Mouse (Mus musculus) liver, postnatal 0 days (tissue): ENCODE results near the gene A030003K21Rik. TPM values are rescaled to one million over a fixed set of nuclear protein-coding genes. Genes with fewer than 3 reads are reported as not detected.
"Not testable (repeated sequence)": the region's sequence is repeated elsewhere in the genome, so short reads cannot be mapped to it uniquely, and the experiment has no call there.

Source experiments
- ATAC-seq: fragments of 200-750 bp; cut with Nextera tagmentation; 2 replicates; pipeline ENCODE4 v1.8.0; 2017; ENCODE audit warnings: mild to moderate bottlenecking, moderate library complexity
- DNase-seq: peaks from one replicate; pipeline ENCODE4 v3.0.0-alpha.2; 2016
- H3K27ac ChIP-seq: fragments of 300-500 bp; sonication (generic); 2 replicates; pipeline ENCODE4 v1.5.1; 2014; ENCODE audit warnings: antibody characterized with exemption, moderate library complexity, mild to moderate bottlenecking, low read depth
- H3K27me3 ChIP-seq: fragments of 300-500 bp; sonication (generic); 2 replicates; pipeline ENCODE4 v1.6.1; 2014; ENCODE audit warnings: low read length, control low read depth, mixed read lengths; ENCODE audit not compliant: insufficient read depth
- H3K36me3 ChIP-seq: fragments of 300-500 bp; sonication (generic); replicated peaks from 2 replicates; pipeline ENCODE4 v1.6.1; 2014; ENCODE audit warnings: mild to moderate bottlenecking, control low read depth, low read length, moderate library complexity, mixed read lengths; ENCODE audit not compliant: insufficient read depth
- H3K4me1 ChIP-seq: fragments of 300-500 bp; sonication (generic); 2 replicates; pipeline ENCODE4 v1.6.1; 2014; ENCODE audit warnings: antibody characterized with exemption, mild to moderate bottlenecking, control low read depth; ENCODE audit not compliant: insufficient read depth
- H3K4me2 ChIP-seq: fragments of 300-500 bp; sonication (generic); 2 replicates; pipeline ENCODE4 v1.6.1; 2014; ENCODE audit warnings: low read depth, mild to moderate bottlenecking, low read length, moderate library complexity, mixed read lengths
- H3K4me3 ChIP-seq: fragments of 300-500 bp; sonication (generic); 2 replicates; pipeline ENCODE4 v1.5.1; 2014; ENCODE audit warnings: low read depth, low read length
- H3K9ac ChIP-seq: fragments of 300-500 bp; sonication (generic); replicated peaks from 2 replicates; pipeline ENCODE4 v1.6.1; 2014; ENCODE audit warnings: mild to moderate bottlenecking, moderate library complexity
- H3K9me3 ChIP-seq: fragments of 300-500 bp; sonication (generic); 2 replicates; pipeline ENCODE4 v1.6.1; 2016; ENCODE audit warnings: mild to moderate bottlenecking, control low read depth, low read length, mixed read lengths
- CTCF ChIP-seq: sonication (generic); IDR thresholded peaks from 2 replicates; pipeline ENCODE4 v1.5.1; 2016; ENCODE audit warnings: antibody characterized with exemption, low read depth
- EP300 ChIP-seq: IDR thresholded peaks from 2 replicates; pipeline ENCODE4 v1.6.1; 2016; ENCODE audit warnings: antibody characterized with exemption, low read depth, mild to moderate bottlenecking
- WGBS: fragments of 180-500 bp; shearing (Covaris S2); extraction: QIAGEN DNeasy Blood & Tissue Kit; methylation state at CpG from one replicate; pipeline ENCODE4 v1.1.7; 2014; ENCODE audit not compliant: insufficient replicate concordance; 5-methylcytosine and 5-hydroxymethylcytosine counted together
- polyA plus RNA-seq: library from polyadenylated mRNA; unstranded; fragments of >200 nt; fragmentation: Nextera tagmentation; extraction: Ambion mirVana; gene quantifications from 2 replicates; pipeline ENCODE4 v1.2.1, GENCODE M21; 2015

The A030003K21Rik gene
- polyA plus RNA-seq, 1 experiment from 2014 or later = not detected

- no peak for TF ChIP-seq EP300
- TF ChIP-seq CTCF = no peak
- Histone ChIP-seq H3K27me3 (no peaks in the 10 kb centered on the region), H3K9me3 (no peaks in the 10 kb centered on the region), H3K36me3 (no peaks in the 10 kb centered on the region), H3K27ac (no peak within 1 kb of the TSS), H3K9ac (no peak within 1 kb of the TSS), H3K4me3 (no peak within 1 kb of the TSS), H3K4me1 (no peaks in the 10 kb centered on the region), H3K4me2 (no peak within 1 kb of the TSS)
- DNase-seq (no peak), ATAC-seq (0 out of 2 replicates have a peak, but pooled peaks have one; percentile 19)
- WGBS = 82% methylated on average over 6 of the region's 6 CpGs
Observed at GRCm38 (mm10) chr1:82924650-82925049, 18.5 kb downstream of the A030003K21Rik start, which contains the start of gene A030014E15Rik. TSS of gene A030014E15Rik (plus strand) at chr1:82924917.

- not testable (repeated sequence) for H3K27me3 ChIP-seq, DNase-seq, H3K4me3 ChIP-seq, H3K27ac ChIP-seq, H3K4me2 ChIP-seq, ATAC-seq, H3K9me3 ChIP-seq, H3K4me1 ChIP-seq, H3K36me3 ChIP-seq, H3K9ac ChIP-seq
- WGBS = 73% methylated on average over 5 of the region's 5 CpGs
Observed at GRCm38 (mm10) chr1:82913434-82913833, 29.8 kb downstream of the A030003K21Rik start.

- Histone ChIP-seq H3K27me3 (no peaks in the 10 kb centered on the region), H3K9me3 (no peaks in the 10 kb centered on the region), H3K36me3 (no peaks in the 10 kb centered on the region), H3K4me2 (no peak within 1 kb of the TSS), H3K4me1 (no peaks in the 10 kb centered on the region), H3K4me3 (no peak within 1 kb of the TSS), H3K9ac (no peak within 1 kb of the TSS), H3K27ac (no peak within 1 kb of the TSS)
- peak; percentile 46 for TF ChIP-seq CTCF
- TF ChIP-seq EP300 = no peak
- DNase-seq (no peak), ATAC-seq (no peak)
- 83% methylated on average over 3 of the region's 3 CpGs for WGBS
Observed at GRCm38 (mm10) chr1:82913025-82913424, 30.2 kb downstream of the A030003K21Rik start, which contains the start of gene A030005L19Rik. TSS of gene A030005L19Rik (plus strand) at chr1:82913325.

GRCm38 (mm10) chr1:82905886-82906285 is 37.3 kb downstream of the A030003K21Rik start:
- peaks cover 14% of the 10 kb centered on the region for H3K36me3 ChIP-seq
- 90% methylated on average over 3 of the region's 3 CpGs for WGBS
- H3K4me1 ChIP-seq = no peaks in the 10 kb centered on the region
- H3K27me3 ChIP-seq = no peaks in the 10 kb centered on the region
- H3K27ac ChIP-seq = no peak overlapping the region
- H3K4me3 ChIP-seq = no peak overlapping the region
- H3K9me3 ChIP-seq = no peaks in the 10 kb centered on the region
- no peak for DNase-seq
- H3K4me2 ChIP-seq = no peak overlapping the region
- no peak for ATAC-seq
- H3K9ac ChIP-seq = no peak overlapping the region
- TF ChIP-seq EP300 = no peak
- no peak for TF ChIP-seq CTCF

- Histone ChIP-seq H3K9ac (no peak overlapping the region), H3K4me2 (no peak overlapping the region), H3K9me3 (no peaks in the 10 kb centered on the region), H3K4me1 (no peaks in the 10 kb centered on the region), H3K4me3 (no peak overlapping the region), H3K27ac (no peak overlapping the region), H3K27me3 (no peaks in the 10 kb centered on the region), H3K36me3 (peaks cover 46% of the 10 kb centered on the region)
- ATAC-seq (no peak), DNase-seq (no peak)
- WGBS = 86% methylated on average over 3 of the region's 3 CpGs
- TF ChIP-seq EP300 (no peak), CTCF (no peak)
Observed at GRCm38 (mm10) chr1:82901201-82901600, 42.0 kb downstream of the A030003K21Rik start.

- peaks cover 47% of the 10 kb centered on the region for H3K36me3 ChIP-seq
Observed at GRCm38 (mm10) chr1:82900567-82900966, 42.6 kb downstream of the A030003K21Rik start.

GRCm38 (mm10) chr1:82893269-82893668 is 49.9 kb downstream of the A030003K21Rik start:
- DNase-seq = no peak
- Histone ChIP-seq H3K4me3 (no peak overlapping the region), H3K4me1 (no peaks in the 10 kb centered on the region), H3K27ac (no peak overlapping the region), H3K9ac (no peak overlapping the region), H3K27me3 (no peaks in the 10 kb centered on the region), H3K36me3 (peaks cover 59% of the 10 kb centered on the region), H3K4me2 (no peak overlapping the region), H3K9me3 (no peaks in the 10 kb centered on the region)
- WGBS = 93% methylated on average over 7 of the region's 7 CpGs
- no peak for ATAC-seq
- TF ChIP-seq EP300 (no peak), CTCF (no peak)

More at GRCm38 (mm10) chr1:82900567-82900966, 42.6 kb downstream of the A030003K21Rik start:
- H3K4me3 ChIP-seq = no peak overlapping the region
- H3K9ac ChIP-seq = no peak overlapping the region
- H3K4me1 ChIP-seq = no peaks in the 10 kb centered on the region
- ATAC-seq (no peak), DNase-seq (no peak)
- TF ChIP-seq EP300 (no peak), CTCF (no peak)
- H3K9me3 ChIP-seq = no peaks in the 10 kb centered on the region
- no peak overlapping the region for H3K27ac ChIP-seq
- H3K27me3 ChIP-seq = no peaks in the 10 kb centered on the region
- WGBS = 87% methylated on average over 1 of the region's 1 CpGs
- no peak overlapping the region for H3K4me2 ChIP-seq

Other genes starting within 250 kb of the A030003K21Rik start
- 125 and 130 TPM in 2 replicates for gene Mff, start 218.5 kb downstream of the A030003K21Rik start, polyA plus RNA-seq
- not detected in 2 replicates for gene Tm4sf20, start 174.9 kb downstream of the A030003K21Rik start, polyA plus RNA-seq
- not detected in 2 replicates for gene Gm47791, start 172.1 kb downstream of the A030003K21Rik start, polyA plus RNA-seq
- 12.2 and 14.2 TPM in 2 replicates for gene Agfg1, start 103.9 kb downstream of the A030003K21Rik start, polyA plus RNA-seq
- gene A030005L19Rik, start 30.1 kb downstream of the A030003K21Rik start, polyA plus RNA-seq = not detected in 2 replicates
- not detected in 2 replicates for gene A030014E15Rik, start 18.5 kb downstream of the A030003K21Rik start, polyA plus RNA-seq
- not detected in 2 replicates for gene Gm6217, start 12.0 kb downstream of the A030003K21Rik start, polyA plus RNA-seq
- not detected in 2 replicates for gene Gm7544, start 12.6 kb upstream of the A030003K21Rik start, polyA plus RNA-seq
- not detected in 2 replicates for gene Gm47955, start 16.9 kb upstream of the A030003K21Rik start, polyA plus RNA-seq
- not detected in 2 replicates for gene Gm47959, start 57.2 kb upstream of the A030003K21Rik start, polyA plus RNA-seq
- not detected in 2 replicates for gene Slc19a3, start 95.1 kb upstream of the A030003K21Rik start, polyA plus RNA-seq
- not detected in 2 replicates for gene Krtap28-10, start 99.1 kb upstream of the A030003K21Rik start, polyA plus RNA-seq
- not detected in 2 replicates for gene Gm47969, start 101.5 kb upstream of the A030003K21Rik start, polyA plus RNA-seq
- not detected in 2 replicates for gene A030005K14Rik, start 116.0 kb upstream of the A030003K21Rik start, polyA plus RNA-seq
- gene Krtap28-13, start 117.5 kb upstream of the A030003K21Rik start, polyA plus RNA-seq = not detected in 2 replicates
- not detected in 2 replicates for gene Ccl20, start 173.4 kb upstream of the A030003K21Rik start, polyA plus RNA-seq
- not detected in 2 replicates for gene Daw1, start 216.4 kb upstream of the A030003K21Rik start, polyA plus RNA-seq